Mouse (Mus musculus): ENCODE measurements around the gene B3gnt3. TPM values are rescaled to one million over a fixed set of nuclear protein-coding genes. Genes with fewer than 3 reads are reported as not detected.

Gene B3gnt3
- total RNA-seq, 2 experiments from 2014 or later, result 2.1 to 2.6 TPM

- no peak for DNase-seq
- intact Hi-C loops (cut with DNase I), result loop anchor here (2.0 to 5.0 kb wide), 3 partner anchors 63 to 217 kb away; partner anchors contain the start of gene Fam129c
These were observed 41.8 kb downstream of the B3gnt3 start for GRCm38 (mm10) chr8:71659751-71660150.

GRCm38 (mm10) chr8:71658515-71659049, 43.0 kb downstream of the B3gnt3 start:
- DNase-seq, result no peak
- intact Hi-C loops (cut with DNase I), result no loop called here

- intact Hi-C loops (cut with DNase I), result no loop called here
These were observed 43.8 kb downstream of the B3gnt3 start for GRCm38 (mm10) chr8:71657816-71658215.

GRCm38 (mm10) chr8:71654600-71654999, 47.0 kb downstream of the B3gnt3 start:
- intact Hi-C loops (cut with DNase I), result no loop called here
- DNase-seq, result no peak

More at GRCm38 (mm10) chr8:71657816-71658215, 43.8 kb downstream of the B3gnt3 start:
- no peak for DNase-seq

GRCm38 (mm10) chr8:71645510-71645909, 56.1 kb downstream of the B3gnt3 start:
- intact Hi-C loops (cut with DNase I), result no loop called here
- no peak for DNase-seq

Other genes with a start within 250 kb of the B3gnt3 start
- gene Abhd8, start 238.1 kb downstream of the B3gnt3 start, total RNA-seq (2021), result 10 to 100 TPM; 19.3 to 26.9 TPM
- gene Mrpl34, start 236.8 kb downstream of the B3gnt3 start, total RNA-seq (2021), result 10 to 100 TPM; 66.7 to 67.1 TPM
- gene Dda1, start 232.6 kb downstream of the B3gnt3 start, total RNA-seq (2021), result 10 to 100 TPM; 20.4 to 27.6 TPM
- 10 to 100 TPM; 13.8 to 16.0 TPM for gene Ano8, start 215.8 kb downstream of the B3gnt3 start, total RNA-seq (2021)
- gene Gtpbp3, start 213.7 kb downstream of the B3gnt3 start, total RNA-seq (2021), result 10 to 100 TPM in 1 of 2 experiments, 1 to 10 TPM in 1; 8.0 to 10.5 TPM
- gene Plvap, start 190.0 kb downstream of the B3gnt3 start, total RNA-seq (2021), result 1 to 10 TPM; 5.6 to 9.3 TPM
- gene Ccdc194, start 176.1 kb downstream of the B3gnt3 start, total RNA-seq (2021), result not detected
- gene Bst2, start 164.3 kb downstream of the B3gnt3 start, total RNA-seq (2021), result 1 to 10 TPM; 7.6 to 9.9 TPM
- gene Mvb12a, start 158.9 kb downstream of the B3gnt3 start, total RNA-seq (2021), result 10 to 100 TPM; 20.8 to 24.8 TPM
- under 1 TPM in 1 of 2 experiments, not detected in 1; 0.15 TPM for gene Tmem221, start 142.9 kb downstream of the B3gnt3 start, total RNA-seq (2021)
- under 1 TPM; 0.10 TPM for gene Nxnl1, start 135.2 kb downstream of the B3gnt3 start, total RNA-seq (2021)
- 10 to 100 TPM; 55.9 to 77.1 TPM for gene Slc27a1, start 132.9 kb downstream of the B3gnt3 start, total RNA-seq (2021)
- gene Pgls, start 109.6 kb downstream of the B3gnt3 start, total RNA-seq (2021), result 10 to 100 TPM; 25.6 to 26.1 TPM
- under 1 TPM; 0.71 to 0.76 TPM for gene Fam129c, start 104.1 kb downstream of the B3gnt3 start, total RNA-seq (2021)
- 10 to 100 TPM; 33.0 to 35.6 TPM for gene Colgalt1, start 90.8 kb downstream of the B3gnt3 start, total RNA-seq (2021)
- gene Unc13a, start 30.0 kb downstream of the B3gnt3 start, total RNA-seq (2021), result not detected
- gene Jak3, start 25.5 kb downstream of the B3gnt3 start, total RNA-seq (2021), result 1 to 10 TPM; 1.8 TPM
- 1 to 10 TPM; 1.0 to 1.2 TPM for gene Insl3, start 12.6 kb downstream of the B3gnt3 start, total RNA-seq (2021)
- gene Fcho1, start 23.9 kb upstream of the B3gnt3 start, total RNA-seq (2021), result 1 to 10 TPM in 1 of 2 experiments, not detected in 1; 1.4 TPM
- gene Zfp709, start 180.2 kb upstream of the B3gnt3 start, total RNA-seq (2021), result 1 to 10 TPM; 1.6 to 2.3 TPM
- gene Zfp882, start 206.8 kb upstream of the B3gnt3 start, total RNA-seq (2021), result 1 to 10 TPM; 2.1 to 2.6 TPM
- gene Zfp617, start 206.8 kb upstream of the B3gnt3 start, total RNA-seq (2021), result 10 to 100 TPM; 15.7 to 19.1 TPM
- gene Zfp961, start 249.2 kb upstream of the B3gnt3 start, total RNA-seq (2021), result 1 to 10 TPM; 2.0 to 2.9 TPM

All from gastrocnemius, postnatal 36 days (tissue).